Mouse (Mus musculus) megakaryocyte, embryonic 14.5 days (primary cell): ENCODE measurements around the gene Edem2.

Experiments
- FLI1 ChIP-seq: IDR thresholded peaks from 2 replicates; pipeline ENCODE4 v1.6.1; 2012; ENCODE audit warnings: low read length, inconsistent platforms, mixed read lengths
- GATA1 ChIP-seq: IDR thresholded peaks from 3 replicates; pipeline ENCODE4 v1.6.1; 2012; ENCODE audit warnings: mixed read lengths, low read length, inconsistent platforms, borderline replicate concordance

- TF ChIP-seq GATA1 (no peak), FLI1 (no peak)
Observed at GRCm38 (mm10) chr2:155673546-155673945, 55.7 kb downstream of the Edem2 start.
